Mouse (Mus musculus) c-Kit-positive CD71-negative TER-119-negative erythroid progenitor cells, embryonic 14.5 days (primary cell): Measurements from ENCODE around the gene Acan.

Source experiments
- DNase-seq: peaks from one replicate; pipeline ENCODE4 v3.0.0-alpha.2; 2013; ENCODE audit warnings: low read depth

The Acan gene

GRCm38 (mm10) chr7:79053383-79053889, at the start of gene Acan:
Acan (plus strand) TSS chr7:79053483.
- DNase-seq = no peak

- no peak for DNase-seq
These were observed 31.9 kb upstream of the Acan start for GRCm38 (mm10) chr7:79021293-79021905.

DNA sequence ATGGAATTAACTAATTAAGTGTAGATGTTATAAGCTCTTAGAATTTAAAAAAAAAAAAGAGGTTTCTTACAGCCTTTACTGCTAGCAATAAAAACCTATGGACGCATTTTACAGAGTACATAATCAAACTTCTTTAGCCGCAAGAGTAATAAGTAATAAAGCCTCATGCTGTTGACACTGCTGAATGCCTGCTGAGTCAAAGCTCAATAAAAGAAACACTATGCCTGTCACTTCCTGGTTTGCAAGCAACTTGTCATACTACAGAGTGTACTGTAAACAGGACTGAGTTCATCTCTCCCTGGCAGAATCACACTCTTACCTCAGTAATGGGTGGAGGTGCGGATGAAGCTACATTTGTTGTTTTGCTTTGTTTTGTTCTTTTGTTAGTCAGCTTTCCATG, 24.1 kb upstream of the Acan start:
- DNase-seq = no peak

- DNase-seq = no peak
These were observed 19.5 kb upstream of the Acan start for GRCm38 (mm10) chr7:79033745-79034144.

DNA sequence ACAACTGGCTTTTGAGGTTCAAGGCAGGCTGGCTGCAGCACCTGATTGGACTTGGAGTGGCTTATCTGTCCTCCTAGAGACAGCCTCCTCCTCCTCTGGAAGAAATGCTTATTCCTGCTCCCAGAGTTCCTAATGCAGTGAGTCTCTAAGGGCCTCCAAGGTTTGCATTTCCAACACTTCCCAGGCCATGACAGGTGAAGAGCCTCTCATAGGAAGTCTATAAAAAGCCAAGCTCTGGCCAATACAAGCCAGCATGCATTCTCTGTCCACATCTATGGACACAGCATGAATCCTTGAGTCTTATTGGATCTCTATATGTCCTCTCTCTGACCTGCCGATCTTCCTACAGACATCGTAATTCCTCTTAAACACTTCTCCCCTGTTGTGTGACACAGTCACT, 18.8 kb upstream of the Acan start:
- DNase-seq = no peak

DNA sequence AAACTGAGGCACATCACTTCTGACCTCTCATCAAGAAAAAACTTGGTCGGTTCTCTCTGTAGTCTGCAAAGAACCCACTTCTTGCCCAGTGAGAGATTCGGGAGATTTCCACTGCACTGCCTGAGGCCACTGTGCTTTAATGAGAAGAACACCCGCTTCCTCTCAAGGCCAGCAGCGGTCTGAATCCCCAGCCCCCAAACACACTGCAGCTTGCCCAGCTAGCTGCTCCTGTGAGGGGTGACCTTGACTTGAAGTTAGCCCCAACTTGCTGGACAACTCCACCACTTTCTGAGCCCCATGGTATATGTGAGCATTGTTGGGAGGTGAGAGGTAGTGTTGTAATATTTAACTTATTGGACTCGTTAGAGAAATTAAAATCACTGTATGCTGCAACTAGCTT, 1.2 kb upstream of the Acan start:
- DNase-seq = no peak

GRCm38 (mm10) chr7:79052521-79053382, 531 bp upstream of the Acan start:
- no peak for DNase-seq

GRCm38 (mm10) chr7:79054111-79054510, 828 bp downstream of the Acan start:
- DNase-seq = no peak

DNA sequence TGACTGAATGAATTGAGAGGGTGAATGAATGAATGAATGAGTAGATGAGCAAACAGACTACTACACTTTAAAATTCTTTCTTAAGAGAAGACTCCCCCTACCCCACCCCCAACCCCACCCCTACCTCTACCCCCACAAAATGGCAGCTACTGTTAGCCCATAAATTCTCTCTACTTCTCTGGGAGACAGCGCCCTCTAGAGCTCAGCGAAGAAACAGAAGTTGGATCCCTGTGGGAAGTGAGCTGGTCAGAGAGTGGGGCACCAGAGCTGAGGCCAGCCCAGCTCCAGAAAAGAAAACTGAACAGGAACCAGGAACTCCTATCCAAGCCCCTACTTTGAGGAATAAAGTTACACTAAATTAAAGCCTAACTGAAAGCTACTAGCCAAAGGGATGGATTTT, 5.3 kb downstream of the Acan start:
- peak; percentile 3 for DNase-seq

- no peak for DNase-seq
These were observed 14.2 kb downstream of the Acan start for GRCm38 (mm10) chr7:79067466-79067865.

- no peak for DNase-seq
These were observed 14.9 kb downstream of the Acan start for GRCm38 (mm10) chr7:79068231-79068630.

GRCm38 (mm10) chr7:79079212-79079611, 25.9 kb downstream of the Acan start:
- DNase-seq = no peak

DNA sequence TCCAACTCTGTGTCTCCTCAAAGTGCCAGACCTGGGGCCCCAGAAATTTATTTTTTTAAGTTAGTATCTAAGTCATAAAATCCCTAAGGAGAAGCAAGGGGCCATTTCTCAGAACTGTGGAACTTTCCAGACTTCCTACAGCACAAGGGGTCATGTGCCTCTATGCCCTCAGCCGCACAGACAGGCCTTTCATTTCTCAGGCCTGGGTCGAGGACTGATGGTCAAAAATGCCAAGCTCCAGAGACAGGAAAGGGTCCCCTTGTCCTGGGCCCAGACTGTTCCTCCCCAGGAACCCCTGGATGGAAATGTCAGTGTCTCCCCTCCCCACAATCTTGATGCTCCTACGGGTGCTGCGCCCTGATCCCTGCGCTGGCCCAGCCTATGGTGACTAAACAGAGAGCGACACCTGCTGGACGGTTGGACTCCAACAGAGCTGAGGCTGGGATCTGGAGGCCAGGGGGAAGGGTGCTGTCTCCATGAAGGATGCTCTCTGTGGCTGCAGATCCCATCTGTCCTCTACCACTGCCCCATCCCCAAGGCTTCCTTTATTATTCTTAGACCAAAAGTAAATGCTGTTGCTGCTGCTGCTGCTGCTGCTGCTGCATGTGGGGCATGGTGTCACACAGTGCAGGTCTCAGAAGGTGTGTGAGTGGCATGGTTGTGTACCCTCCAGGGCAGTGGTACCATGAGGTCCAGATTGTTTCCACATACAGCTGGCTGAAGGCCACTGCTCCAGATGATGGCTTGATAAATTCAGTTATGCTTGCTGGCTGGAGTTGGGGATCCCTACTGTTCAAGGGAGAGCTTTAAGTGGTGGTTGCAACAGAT, 27.5 kb downstream of the Acan start:
- DNase-seq = peak; percentile 34

- peak; percentile 7 for DNase-seq
These were observed 35.8 kb downstream of the Acan start for GRCm38 (mm10) chr7:79089111-79089510.

DNA sequence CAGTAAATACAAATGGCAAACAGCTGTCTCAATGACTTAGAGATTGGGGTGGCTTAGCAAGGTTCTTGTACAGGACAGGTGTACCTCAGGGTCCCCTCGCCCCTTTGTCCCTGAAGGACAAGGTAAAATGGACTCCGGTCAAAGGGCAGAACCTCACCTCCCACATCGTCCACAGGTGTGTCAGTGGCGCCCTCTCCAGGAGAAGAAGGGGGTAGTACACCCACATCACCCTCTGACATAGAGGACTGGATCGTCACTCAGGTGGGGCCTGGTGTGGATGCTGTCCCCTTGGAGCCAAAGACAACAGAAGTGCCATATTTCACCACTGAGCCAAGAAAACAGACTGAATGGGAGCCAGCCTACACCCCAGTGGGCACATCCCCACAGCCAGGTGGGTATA, 43.2 kb downstream of the Acan start:
- DNase-seq = no peak

DNA sequence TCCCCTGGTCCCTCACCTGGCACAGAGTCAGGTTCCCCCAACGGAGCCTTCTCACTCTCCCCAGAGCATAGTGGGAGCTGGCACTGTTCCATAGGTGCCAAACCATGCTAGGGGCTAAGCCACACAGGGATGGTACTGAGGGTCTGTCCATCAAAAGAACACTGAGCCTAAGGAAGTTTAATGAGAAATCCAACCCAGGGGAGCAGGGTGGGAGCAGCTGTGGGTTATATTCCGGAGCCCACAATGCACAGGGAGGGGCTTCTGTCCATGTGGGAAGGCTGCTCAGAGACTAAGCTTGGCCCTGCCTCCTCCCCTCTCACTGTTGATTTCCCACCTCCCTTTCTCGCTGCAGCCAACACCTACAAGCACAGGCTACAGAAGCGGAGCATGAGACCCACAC, 60.6 kb downstream of the Acan start:
- no peak for DNase-seq

DNA sequence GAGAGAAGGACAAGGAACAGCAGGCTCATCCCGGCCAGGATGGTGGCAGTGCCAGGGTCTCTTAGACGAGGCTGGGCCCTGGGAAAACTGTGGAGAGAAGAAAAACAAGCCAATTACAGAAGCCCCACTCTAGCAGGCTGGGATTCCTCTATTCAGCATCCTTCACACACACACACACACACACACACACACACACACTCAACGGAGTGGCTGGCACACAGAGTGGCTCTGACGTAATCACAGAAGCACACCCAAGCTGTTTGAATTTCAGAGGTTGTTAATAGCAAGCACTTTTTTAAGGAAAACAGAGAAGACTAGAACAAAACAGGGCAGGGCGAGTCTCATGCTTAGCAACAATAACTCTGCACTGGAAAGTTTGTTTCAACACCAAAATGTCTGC, 70.2 kb downstream of the Acan start:
- no peak for DNase-seq

GRCm38 (mm10) chr7:79129883-79130282, 76.6 kb downstream of the Acan start:
- DNase-seq = no peak

- DNase-seq = no peak
These were observed 77.1 kb downstream of the Acan start for GRCm38 (mm10) chr7:79130385-79130784.

DNA sequence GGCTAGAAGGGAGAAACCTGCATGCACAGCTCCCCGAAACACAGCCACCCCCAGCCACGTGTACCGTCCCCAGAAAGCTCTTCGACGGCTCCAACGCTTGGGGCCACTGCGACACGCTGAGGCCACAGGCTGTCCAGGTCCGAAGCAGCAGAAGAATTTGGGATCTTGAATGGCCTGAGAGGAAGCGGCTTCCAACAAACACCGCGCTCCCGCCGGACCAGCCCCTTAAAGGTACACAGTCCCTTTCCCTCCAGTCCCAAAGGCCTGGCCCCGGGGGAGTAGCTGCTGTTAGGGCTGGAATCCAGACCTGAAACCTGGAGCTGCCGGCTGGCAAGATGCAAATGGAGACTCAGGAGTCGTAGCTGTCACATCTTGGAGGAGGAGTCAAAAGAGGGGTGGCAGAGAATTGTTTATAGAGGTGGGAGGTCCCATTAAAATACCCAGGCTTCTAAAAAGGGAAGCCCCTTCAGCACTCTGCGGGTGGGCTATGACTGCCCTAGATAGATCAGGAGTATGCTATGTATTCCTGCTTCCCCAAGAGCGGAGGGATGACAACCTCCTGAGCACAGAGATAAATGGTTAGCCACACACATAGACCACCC, 77.7 kb downstream of the Acan start, which contains the start of gene Hapln3:
Gene Hapln3, minus strand, starts transcription at position 176 of the 602 bp plus-strand sequence.
- DNase-seq = no peak

DNA sequence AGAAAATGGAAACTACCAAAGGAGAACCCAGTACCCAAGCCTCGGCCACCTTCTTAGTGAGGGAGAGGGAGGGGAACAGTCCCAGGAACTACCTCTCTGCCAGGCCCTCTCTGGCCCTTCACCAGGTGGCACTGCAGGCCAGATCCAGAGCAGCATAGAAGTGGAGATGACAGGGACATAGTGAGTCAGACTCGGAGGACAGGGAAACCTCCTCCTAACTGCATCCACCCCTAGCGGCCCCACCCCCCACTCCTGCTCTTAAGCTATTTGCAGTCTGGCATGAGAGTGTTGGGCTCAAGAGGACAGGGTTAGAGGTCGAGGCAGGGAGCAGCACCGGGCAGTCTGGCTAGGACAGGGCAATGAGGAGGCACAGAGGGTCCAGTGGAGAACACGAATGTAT, 80.1 kb downstream of the Acan start:
- DNase-seq = no peak

GRCm38 (mm10) chr7:79139328-79139824, 86.1 kb downstream of the Acan start:
- DNase-seq = no peak
